Mouse (Mus musculus): ENCODE results near the gene Gmfg. TPM values are rescaled to one million over a fixed set of nuclear protein-coding genes. Genes with fewer than 3 reads are reported as not detected.

Gene Gmfg
- polyA plus RNA-seq (2012; fragmentation: generic; extraction: Trizol) = under 1 TPM; 0.14 to 0.22 TPM

GRCm38 (mm10) chr7:28436932-28437570 lies at the start of gene Gmfg:
TSS of gene Gmfg (plus strand) at chr7:28437447.

GRCm38 (mm10) chr7:28392429-28393271 lies 44.6 kb upstream of the Gmfg start, which contains the start of the genes Med29 and Paf1:
TSS of gene Med29 (minus strand) at chr7:28392708.
TSS of gene Paf1 (plus strand) at chr7:28392951.

GRCm38 (mm10) chr7:28451531-28452360 lies 14.5 kb downstream of the Gmfg start, which contains the start of gene Lrfn1:
TSS of gene Lrfn1 (plus strand) at chr7:28451980.

Other genes with a start within 250 kb of the Gmfg start
- 10 to 100 TPM in 1 of 2 experiments, 1 to 10 TPM in 1; 6.7 to 11.4 TPM for gene Eid2, start 169.6 kb upstream of the Gmfg start, polyA plus RNA-seq (2012; fragmentation: generic; extraction: Trizol)
- 1 to 10 TPM; 1.6 to 7.0 TPM for gene Eid2b, start 159.7 kb upstream of the Gmfg start, polyA plus RNA-seq (2012; fragmentation: generic; extraction: Trizol)
- gene Selenov, start 146.3 kb upstream of the Gmfg start, polyA plus RNA-seq (2012; fragmentation: generic; extraction: Trizol) = not detected
- gene Dll3, start 135.2 kb upstream of the Gmfg start, polyA plus RNA-seq (2012; fragmentation: generic; extraction: Trizol) = under 1 TPM in 1 of 2 experiments, not detected in 1; 0.02 TPM
- gene Timm50, start 125.4 kb upstream of the Gmfg start, polyA plus RNA-seq (2012; fragmentation: generic; extraction: Trizol) = 100 to 1,000 TPM in 1 of 2 experiments, 10 to 100 TPM in 1; 52.9 to 176 TPM
- gene Supt5, start 98.7 kb upstream of the Gmfg start, polyA plus RNA-seq (2012; fragmentation: generic; extraction: Trizol) = 100 to 1,000 TPM in 1 of 2 experiments, 10 to 100 TPM in 1; 59.3 to 103 TPM
- over 10,000 TPM in 1 of 2 experiments, 1,000 to 10,000 TPM in 1; 5,175 to 11,723 TPM for gene Rps16, start 86.8 kb upstream of the Gmfg start, polyA plus RNA-seq (2012; fragmentation: generic; extraction: Trizol)
- gene Plekhg2, start 64.8 kb upstream of the Gmfg start, polyA plus RNA-seq (2012; fragmentation: generic; extraction: Trizol) = 10 to 100 TPM in 1 of 2 experiments, 1 to 10 TPM in 1; 7.3 to 36.1 TPM
- gene Zfp36, start 57.2 kb upstream of the Gmfg start, polyA plus RNA-seq (2012; fragmentation: generic; extraction: Trizol) = 10 to 100 TPM in 1 of 2 experiments, 1 to 10 TPM in 1; 3.3 to 11.2 TPM
- 10 to 100 TPM; 42.7 to 61.9 TPM for gene Med29, start 44.7 kb upstream of the Gmfg start, polyA plus RNA-seq (2012; fragmentation: generic; extraction: Trizol)
- 10 to 100 TPM; 14.8 to 40.0 TPM for gene Paf1, start 44.5 kb upstream of the Gmfg start, polyA plus RNA-seq (2012; fragmentation: generic; extraction: Trizol)
- under 1 TPM; 0.01 to 0.11 TPM for gene Lrfn1, start 14.5 kb downstream of the Gmfg start, polyA plus RNA-seq (2012; fragmentation: generic; extraction: Trizol)
- not detected for gene Ifnl2, start 73.0 kb downstream of the Gmfg start, polyA plus RNA-seq (2012; fragmentation: generic; extraction: Trizol)
- gene Ifnl3, start 85.4 kb downstream of the Gmfg start, polyA plus RNA-seq (2012; fragmentation: generic; extraction: Trizol) = not detected
- not detected for gene Sycn, start 103.4 kb downstream of the Gmfg start, polyA plus RNA-seq (2012; fragmentation: generic; extraction: Trizol)
- not detected for gene Nccrp1, start 109.8 kb downstream of the Gmfg start, polyA plus RNA-seq (2012; fragmentation: generic; extraction: Trizol)
- gene Samd4b, start 160.7 kb downstream of the Gmfg start, polyA plus RNA-seq (2012; fragmentation: generic; extraction: Trizol) = 10 to 100 TPM; 14.8 to 48.1 TPM
- 10 to 100 TPM; 15.0 to 33.1 TPM for gene Pak4, start 160.7 kb downstream of the Gmfg start, polyA plus RNA-seq (2012; fragmentation: generic; extraction: Trizol)
- gene Acp7, start 193.9 kb downstream of the Gmfg start, polyA plus RNA-seq (2012; fragmentation: generic; extraction: Trizol) = not detected

All from C3H10T1/2 (cell line).